Mouse (Mus musculus): Measurements from ENCODE around the gene Otogl. TPM values are rescaled to one million over a fixed set of nuclear protein-coding genes. Genes with fewer than 3 reads are reported as not detected.
A peak's percentile ranks its signal among the peaks of the same experiment; 100 is the strongest.

Otogl gene
- total RNA-seq, 2 experiments from 2014 or later = 0.05 to 0.11 TPM

- DNase-seq = no peak
These were observed 6.5 kb downstream of the Otogl start for GRCm38 (mm10) chr10:107905274-107906034.

GRCm38 (mm10) chr10:107901958-107902357 lies 10.0 kb downstream of the Otogl start:
- no peak for DNase-seq

GRCm38 (mm10) chr10:107901204-107901879 lies 10.6 kb downstream of the Otogl start:
- no peak for DNase-seq

- no peak for DNase-seq
These were observed 12.0 kb downstream of the Otogl start for GRCm38 (mm10) chr10:107899946-107900345.

- no peak for DNase-seq
These were observed 15.8 kb downstream of the Otogl start for GRCm38 (mm10) chr10:107896158-107896557.

GRCm38 (mm10) chr10:107894663-107895581 lies 17.0 kb downstream of the Otogl start:
- DNase-seq = no peak

GRCm38 (mm10) chr10:107890400-107890799 lies 21.5 kb downstream of the Otogl start:
- DNase-seq = no peak

GRCm38 (mm10) chr10:107872542-107872941 lies 39.4 kb downstream of the Otogl start:
- DNase-seq = no peak

- no peak for DNase-seq
These were observed 39.8 kb downstream of the Otogl start for GRCm38 (mm10) chr10:107872109-107872508.

- no peak for DNase-seq
These were observed 41.4 kb downstream of the Otogl start for GRCm38 (mm10) chr10:107870540-107870939.

- DNase-seq = no peak
These were observed 43.0 kb downstream of the Otogl start for GRCm38 (mm10) chr10:107868904-107869303.

- DNase-seq = no peak
These were observed 44.5 kb downstream of the Otogl start for GRCm38 (mm10) chr10:107867414-107867813.

GRCm38 (mm10) chr10:107860235-107860917 lies 51.6 kb downstream of the Otogl start:
- peak; percentile 26 for DNase-seq

GRCm38 (mm10) chr10:107859220-107859619 lies 52.7 kb downstream of the Otogl start:
- no peak for DNase-seq

- DNase-seq = peak; percentile 41
These were observed 53.2 kb downstream of the Otogl start for GRCm38 (mm10) chr10:107858684-107859083.

- no peak for DNase-seq
These were observed 67.0 kb downstream of the Otogl start for GRCm38 (mm10) chr10:107844906-107845305.

- no peak for DNase-seq
These were observed 77.3 kb downstream of the Otogl start for GRCm38 (mm10) chr10:107834452-107835239.

- DNase-seq = no peak
These were observed 82.8 kb downstream of the Otogl start for GRCm38 (mm10) chr10:107829151-107829550.

GRCm38 (mm10) chr10:107813814-107814483 lies 98.0 kb downstream of the Otogl start:
- no peak for DNase-seq

GRCm38 (mm10) chr10:107810649-107811398 lies 101.1 kb downstream of the Otogl start:
- no peak for DNase-seq

Measured in heart, postnatal 4 days (tissue).